Mouse (Mus musculus) stomach, postnatal 0 days (tissue): ENCODE data around the gene Chd9. TPM values are rescaled to one million over a fixed set of nuclear protein-coding genes. Genes with fewer than 3 reads are reported as not detected.
A peak's percentile ranks its signal among the peaks of the same experiment; 100 is the strongest.

ENCODE experiments used
- ATAC-seq: fragments of 200-750 bp; cut with Nextera tagmentation; 2 replicates; pipeline ENCODE4 v1.8.0; 2017; ENCODE audit not compliant: low FRiP score, low TSS enrichment
- DNase-seq: peaks from one replicate; pipeline ENCODE4 v3.0.0-alpha.2; 2016; ENCODE audit warnings: low spot score
- H3K27ac ChIP-seq: fragments of 300-500 bp; sonication (generic); replicated peaks from 2 replicates; pipeline ENCODE4 v1.5.1; 2014; ENCODE audit warnings: mild to moderate bottlenecking, control low read depth
- H3K27me3 ChIP-seq: fragments of 300-500 bp; sonication (generic); 2 replicates; pipeline ENCODE4 v1.6.1; 2014; ENCODE audit warnings: low read length; ENCODE audit not compliant: control insufficient read depth, insufficient read depth
- H3K36me3 ChIP-seq: fragments of 300-500 bp; sonication (generic); 2 replicates; pipeline ENCODE4 v1.6.1; 2014; ENCODE audit warnings: low read length, mixed read lengths; ENCODE audit not compliant: control insufficient read depth, insufficient read depth
- H3K4me1 ChIP-seq: fragments of 300-500 bp; sonication (generic); replicated peaks from 2 replicates; pipeline ENCODE4 v1.6.1; 2014; ENCODE audit warnings: antibody characterized with exemption; ENCODE audit not compliant: control insufficient read depth, insufficient read depth
- H3K4me2 ChIP-seq: fragments of 300-500 bp; sonication (generic); replicated peaks from 2 replicates; pipeline ENCODE4 v1.6.1; 2014; ENCODE audit warnings: low read depth, mild to moderate bottlenecking, control low read depth, moderate library complexity
- H3K4me3 ChIP-seq: fragments of 300-500 bp; sonication (generic); 2 replicates; pipeline ENCODE4 v1.5.1; 2014; ENCODE audit warnings: low read depth, low read length, control low read depth
- H3K9ac ChIP-seq: fragments of 300-500 bp; sonication (generic); 2 replicates; pipeline ENCODE4 v1.6.1; 2014; ENCODE audit warnings: mild to moderate bottlenecking, low read length, control low read depth, mixed read lengths
- H3K9me3 ChIP-seq: fragments of 300-500 bp; sonication (generic); 2 replicates; pipeline ENCODE4 v1.6.1; 2016; ENCODE audit warnings: low read length; ENCODE audit not compliant: control insufficient read depth
- CTCF ChIP-seq: IDR thresholded peaks from 2 replicates; pipeline ENCODE4 v1.5.1; 2016; ENCODE audit warnings: antibody characterized with exemption, low read depth, mild to moderate bottlenecking, moderate library complexity
- EP300 ChIP-seq: optimal IDR thresholded peaks from 2 replicates; pipeline ENCODE3; 2016; ENCODE audit warnings: antibody characterized with exemption
- whole genome bisulfite sequencing: fragments of 180-500 bp; shearing (Covaris S2); extraction: QIAGEN DNeasy Blood & Tissue Kit; methylation state at CpG from one replicate; pipeline ENCODE4 v1.1.7; 2014; 5-methylcytosine and 5-hydroxymethylcytosine counted together
- polyA plus RNA-seq: library from polyadenylated mRNA; unstranded; fragments of >200 nt; fragmentation: Nextera tagmentation; extraction: Ambion mirVana; gene quantifications from 2 replicates; pipeline ENCODE4 v1.2.1, GENCODE M21; 2015

Gene Chd9
- polyA plus RNA-seq, 1 experiment from 2014 or later: 131 TPM

DNA sequence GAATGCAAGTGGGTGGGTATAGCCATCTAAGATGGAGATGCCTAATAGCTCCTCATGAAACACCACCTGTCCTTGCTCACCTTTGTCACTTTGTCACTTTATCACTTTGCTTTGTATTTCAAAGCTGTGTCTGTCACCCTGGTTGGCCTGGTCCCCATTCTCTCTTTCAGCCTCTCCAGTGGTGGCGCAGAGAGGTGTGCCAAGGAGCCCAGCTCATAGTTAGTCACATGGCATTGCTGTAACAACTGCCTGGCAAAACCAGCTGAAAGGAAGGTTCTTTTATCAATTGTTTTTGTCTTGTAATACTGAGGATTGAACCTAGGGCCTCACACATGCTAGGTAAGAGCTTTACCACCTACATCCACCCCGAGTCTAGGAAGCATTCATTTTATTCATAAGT, 38.9 kb downstream of the Chd9 start:
- Histone ChIP-seq H3K27me3 (no peaks in the 10 kb centered on the region), H3K4me2 (no peak overlapping the region), H3K27ac (no peak overlapping the region), H3K4me1 (peaks cover 13% of the 10 kb centered on the region), H3K36me3 (no peaks in the 10 kb centered on the region), H3K9me3 (no peaks in the 10 kb centered on the region), H3K4me3 (no peak overlapping the region), H3K9ac (no peak overlapping the region)
- TF ChIP-seq EP300: no peak
- TF ChIP-seq CTCF: no peak
- DNase-seq (no peak), ATAC-seq (no peak)
- 92% methylated on average over 2 of the region's 2 CpGs for WGBS

DNA sequence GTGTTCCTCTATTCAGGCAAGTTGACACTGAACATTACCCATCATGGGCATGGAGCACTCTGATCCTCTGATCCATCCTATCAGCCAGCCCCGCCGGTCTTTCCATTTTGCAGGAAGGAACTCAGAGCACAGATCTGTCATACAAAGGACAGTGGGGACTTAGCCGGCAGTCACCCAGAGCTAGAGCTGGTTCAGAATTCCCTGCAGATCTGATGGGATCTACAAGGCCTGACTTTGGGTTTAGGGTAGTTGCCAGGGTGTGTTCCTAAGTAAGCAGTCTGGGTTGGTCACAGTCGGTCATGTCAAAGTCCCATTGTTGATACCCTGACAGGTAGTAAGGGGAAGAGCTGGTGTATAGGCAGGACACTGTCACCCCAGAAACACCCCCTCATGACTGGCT, 39.8 kb downstream of the Chd9 start:
- peaks cover 13% of the 10 kb centered on the region for H3K4me1 ChIP-seq
- TF ChIP-seq EP300 (no peak), CTCF (no peak)
- ATAC-seq: no peak
- no peak overlapping the region for H3K9ac ChIP-seq
- WGBS: 90% methylated on average over 4 of the region's 4 CpGs
- H3K9me3 ChIP-seq: no peaks in the 10 kb centered on the region
- no peak overlapping the region for H3K4me3 ChIP-seq
- H3K4me2 ChIP-seq: no peak overlapping the region
- no peak for DNase-seq
- no peaks in the 10 kb centered on the region for H3K27me3 ChIP-seq
- H3K36me3 ChIP-seq: no peaks in the 10 kb centered on the region
- H3K27ac ChIP-seq: no peak overlapping the region; the same call in 1 of the 2 replicates

DNA sequence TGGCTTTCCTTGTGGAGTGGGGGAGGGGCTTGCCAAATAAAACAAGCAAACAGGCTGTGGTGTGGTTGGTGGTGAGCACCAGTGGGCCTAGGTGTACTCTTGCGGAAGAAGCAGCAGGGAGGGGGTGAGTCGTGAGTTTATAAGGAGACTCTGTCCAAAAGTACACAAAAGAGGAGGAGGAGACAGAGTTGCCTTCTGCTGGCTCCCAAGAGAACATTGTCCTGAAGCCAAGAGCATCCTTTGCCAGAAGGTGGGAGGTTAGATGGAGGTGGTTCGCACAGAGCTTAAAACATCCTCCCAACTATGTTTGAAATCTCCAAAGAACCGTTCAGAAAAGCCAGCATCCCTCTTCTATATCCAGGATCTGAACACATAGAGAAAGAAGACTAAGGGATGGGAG, 40.2 kb downstream of the Chd9 start:
- ATAC-seq: no peak
- Histone ChIP-seq H3K4me1 (peaks cover 13% of the 10 kb centered on the region), H3K36me3 (no peaks in the 10 kb centered on the region), H3K4me3 (no peak overlapping the region), H3K9me3 (no peaks in the 10 kb centered on the region), H3K9ac (no peak overlapping the region), H3K27ac (peak overlapping the region; percentile 93), H3K4me2 (no peak overlapping the region), H3K27me3 (no peaks in the 10 kb centered on the region)
- DNase-seq: no peak
- WGBS: 55% methylated on average over 4 of the region's 4 CpGs
- TF ChIP-seq EP300: no peak
- no peak for TF ChIP-seq CTCF

DNA sequence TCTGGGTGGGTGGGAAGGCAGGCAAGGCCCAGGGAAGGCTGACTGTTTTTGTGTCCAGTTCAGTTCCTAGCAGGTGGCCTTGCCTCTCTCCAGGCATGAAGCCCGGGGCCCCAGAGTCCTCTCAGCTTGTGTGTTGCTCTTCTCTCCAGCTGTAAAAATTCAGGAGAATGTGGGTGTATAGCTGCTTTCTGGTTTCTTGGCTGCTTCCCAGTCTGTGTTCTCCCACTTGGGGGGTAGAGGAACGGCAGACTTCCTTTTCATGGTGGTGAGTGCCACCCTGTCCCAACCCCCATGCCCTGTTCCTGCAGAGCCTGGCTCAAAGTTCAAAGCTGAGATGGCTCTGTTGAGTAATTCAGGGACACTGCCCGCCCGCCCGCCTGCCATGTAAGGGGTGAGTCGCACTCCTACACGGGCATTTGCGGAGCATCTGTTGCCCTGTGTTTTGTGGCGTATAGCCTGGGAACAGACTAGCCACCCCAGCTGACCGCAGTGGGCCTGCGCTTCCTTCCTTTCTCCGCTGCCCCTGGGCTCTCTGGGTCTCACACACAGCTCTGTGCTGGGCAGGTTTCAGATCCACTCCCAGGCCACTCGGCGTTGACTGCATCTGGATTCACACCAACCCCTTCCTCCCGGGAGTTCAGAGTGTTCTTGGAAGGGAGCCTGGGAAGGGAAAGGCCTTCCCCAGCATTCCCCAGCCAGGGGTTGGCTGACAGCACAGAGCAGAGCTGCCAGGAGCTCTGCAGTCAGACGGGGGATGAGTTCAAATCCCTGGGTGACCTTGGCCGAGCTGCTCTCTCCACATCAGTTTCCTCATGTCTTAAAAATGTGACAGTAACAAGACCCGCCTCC, 41.1 kb downstream of the Chd9 start:
- DNase-seq (peak; percentile 61), ATAC-seq (peak; percentile 79)
- Histone ChIP-seq H3K36me3 (no peaks in the 10 kb centered on the region), H3K27me3 (no peaks in the 10 kb centered on the region), H3K27ac (peak overlapping the region; percentile 93), H3K9me3 (no peaks in the 10 kb centered on the region), H3K4me3 (peak overlapping the region; percentile 8; the same call in 1 of the 2 replicates), H3K4me2 (peak overlapping the region; percentile 21), H3K9ac (no peak overlapping the region; the same call in 1 of the 2 replicates), H3K4me1 (peaks cover 13% of the 10 kb centered on the region)
- WGBS: 27% methylated on average over 18 of the region's 18 CpGs
- TF ChIP-seq EP300 (no peak), CTCF (no peak)

- WGBS: 21% methylated on average over 22 of the region's 22 CpGs
- ATAC-seq: no peak
- DNase-seq: peak; percentile 47
- H3K27ac ChIP-seq: peak overlapping the region; percentile 93
- H3K9me3 ChIP-seq: no peaks in the 10 kb centered on the region
- no peak for TF ChIP-seq CTCF
- TF ChIP-seq EP300: no peak
- H3K4me2 ChIP-seq: peak overlapping the region; percentile 21
- H3K27me3 ChIP-seq: no peaks in the 10 kb centered on the region
- no peaks in the 10 kb centered on the region for H3K36me3 ChIP-seq
- peaks cover 13% of the 10 kb centered on the region for H3K4me1 ChIP-seq
- 0 out of 2 replicates have a peak overlapping the region, but pooled peaks have one; percentile 8 for H3K4me3 ChIP-seq
- no peak overlapping the region; the same call in 1 of the 2 replicates for H3K9ac ChIP-seq
Measured at GRCm38 (mm10) chr8:90869920-90870777, 42.0 kb downstream of the Chd9 start.
